Mouse (Mus musculus): ENCODE results near the gene Gm44579.

The Gm44579 gene

GRCm38 (mm10) chr15:98168622-98169004 is 52.2 kb downstream of the Gm44579 start:
- DNase-seq (ENCODE audit: low spot score in 2 of 2), result no peak

GRCm38 (mm10) chr15:98167645-98168621 is 52.8 kb downstream of the Gm44579 start:
- peak; percentile 69 to 70 for DNase-seq (ENCODE audit: low spot score in 2 of 2)

- DNase-seq (ENCODE audit: low spot score in 2 of 2), result no peak
Measured at GRCm38 (mm10) chr15:98166963-98167644, 53.7 kb downstream of the Gm44579 start, which contains the start of gene Ccdc184. TSS of gene Ccdc184 (plus strand) at chr15:98167158.

DNA sequence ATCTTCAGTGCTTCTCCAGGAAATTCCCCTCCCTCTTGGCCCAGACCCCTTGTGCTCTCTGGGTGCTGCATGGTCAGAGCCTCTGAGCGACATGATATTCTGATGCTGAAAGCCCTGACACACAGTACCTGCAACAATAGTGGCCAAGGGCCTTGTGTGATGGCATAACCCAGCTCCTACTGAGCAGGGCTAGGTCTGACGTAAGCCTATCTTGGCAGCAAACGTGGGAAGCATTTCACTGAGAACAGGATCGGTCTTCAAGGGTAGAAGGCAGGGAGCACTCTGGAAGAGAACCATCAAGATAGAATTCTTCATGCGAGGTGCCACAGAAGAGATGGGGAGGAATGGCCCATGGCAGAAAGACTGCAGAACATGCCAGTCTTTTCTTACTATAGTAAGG is 55.3 kb downstream of the Gm44579 start, which contains the start of gene Asb8:
TSS of gene Asb8 (minus strand) at position 101 of the 400 bp plus-strand sequence.
- DNase-seq (ENCODE audit: low spot score in 2 of 2), result no peak

GRCm38 (mm10) chr15:98162561-98162960 is 58.2 kb downstream of the Gm44579 start:
- DNase-seq (ENCODE audit: low spot score in 2 of 2), result peak; percentile 20 to 23

GRCm38 (mm10) chr15:98161026-98161805 is 59.6 kb downstream of the Gm44579 start:
- DNase-seq (ENCODE audit: low spot score in 2 of 2), result no peak

GRCm38 (mm10) chr15:98157253-98157652 is 63.5 kb downstream of the Gm44579 start:
- no peak for DNase-seq (ENCODE audit: low spot score in 2 of 2)

GRCm38 (mm10) chr15:98155944-98156343 is 64.8 kb downstream of the Gm44579 start:
- DNase-seq (ENCODE audit: low spot score in 2 of 2), result no peak

DNA sequence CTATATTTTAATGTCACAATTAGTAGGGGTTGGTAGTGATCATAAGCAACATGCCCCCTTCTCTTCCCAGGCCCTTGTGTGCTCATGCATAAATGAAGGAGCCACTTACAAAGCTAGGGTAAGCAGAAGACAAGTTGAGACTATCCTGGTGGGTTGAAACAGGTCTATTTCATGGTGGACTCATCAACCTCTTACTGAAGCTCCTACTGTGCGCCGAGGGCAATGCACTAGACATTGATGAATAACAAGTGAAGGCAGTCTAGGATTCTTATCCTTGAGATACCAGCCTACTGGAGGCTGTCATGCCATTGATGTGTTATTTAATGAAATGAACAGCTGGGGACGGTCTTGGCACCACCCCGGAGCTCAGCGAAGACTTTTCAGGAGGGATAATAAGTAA is 65.5 kb downstream of the Gm44579 start:
- DNase-seq (ENCODE audit: low spot score in 2 of 2), result no peak

DNA sequence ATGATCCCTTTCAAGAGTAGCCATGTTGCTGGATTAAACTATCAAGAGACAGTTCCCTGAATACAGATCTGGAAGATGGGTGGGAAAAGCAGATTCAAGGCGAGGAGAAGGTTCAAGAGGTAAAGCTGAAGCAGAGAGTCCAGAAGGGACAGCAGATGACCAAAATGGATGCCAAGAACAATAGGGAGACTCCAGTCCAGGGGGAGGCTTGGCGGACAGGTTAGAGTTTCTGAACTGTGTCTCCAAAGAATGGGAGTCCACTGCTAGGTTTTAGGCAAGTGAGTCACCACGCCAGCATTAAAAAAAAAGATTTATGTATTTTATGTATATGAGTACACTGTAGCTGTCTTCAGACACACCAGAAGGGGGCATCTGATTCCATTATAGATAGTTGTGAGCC is 66.1 kb downstream of the Gm44579 start:
- no peak for DNase-seq (ENCODE audit: low spot score in 2 of 2)

DNA sequence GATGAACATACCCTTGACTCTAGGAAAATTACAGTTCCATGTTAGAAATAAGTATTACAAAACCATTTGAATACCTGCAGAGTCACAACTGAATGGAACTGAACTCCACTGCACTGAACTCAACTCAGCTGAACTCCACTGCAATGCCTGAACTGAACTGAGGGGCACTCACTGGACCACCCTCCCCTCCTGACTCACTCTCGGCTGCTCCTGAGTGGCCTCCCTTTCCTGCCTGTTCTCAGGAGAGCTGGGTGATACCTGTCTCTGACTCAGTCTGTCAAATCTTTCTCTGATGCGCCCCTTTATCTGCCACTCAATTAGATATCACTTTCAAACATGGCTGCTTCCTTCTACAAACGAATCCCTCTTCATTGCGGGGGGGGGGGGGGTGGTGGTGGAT is 66.6 kb downstream of the Gm44579 start:
- DNase-seq (ENCODE audit: low spot score in 2 of 2), result no peak

DNA sequence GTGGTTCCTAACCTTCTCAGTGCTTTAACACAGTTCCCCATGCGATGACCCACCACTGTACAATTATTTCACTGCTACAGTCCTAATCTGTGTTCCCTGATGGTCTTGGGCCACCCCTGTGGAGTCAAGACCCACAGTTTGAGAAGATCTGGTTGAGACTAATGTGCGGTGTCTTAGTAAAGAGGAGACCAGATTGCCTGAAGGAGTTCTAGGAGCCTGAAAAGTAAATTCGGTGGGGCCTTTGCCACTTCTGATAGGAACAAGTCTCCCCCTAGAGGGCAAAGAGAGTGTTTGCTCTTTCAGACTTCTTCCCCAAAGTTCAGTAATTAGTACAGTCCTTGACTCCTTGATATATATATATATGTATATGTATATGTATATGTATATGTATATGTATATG is 67.2 kb downstream of the Gm44579 start:
- no peak for DNase-seq (ENCODE audit: low spot score in 2 of 2)

- DNase-seq (ENCODE audit: low spot score in 2 of 2), result no peak
Measured at GRCm38 (mm10) chr15:98152916-98153315, 67.9 kb downstream of the Gm44579 start.

DNA sequence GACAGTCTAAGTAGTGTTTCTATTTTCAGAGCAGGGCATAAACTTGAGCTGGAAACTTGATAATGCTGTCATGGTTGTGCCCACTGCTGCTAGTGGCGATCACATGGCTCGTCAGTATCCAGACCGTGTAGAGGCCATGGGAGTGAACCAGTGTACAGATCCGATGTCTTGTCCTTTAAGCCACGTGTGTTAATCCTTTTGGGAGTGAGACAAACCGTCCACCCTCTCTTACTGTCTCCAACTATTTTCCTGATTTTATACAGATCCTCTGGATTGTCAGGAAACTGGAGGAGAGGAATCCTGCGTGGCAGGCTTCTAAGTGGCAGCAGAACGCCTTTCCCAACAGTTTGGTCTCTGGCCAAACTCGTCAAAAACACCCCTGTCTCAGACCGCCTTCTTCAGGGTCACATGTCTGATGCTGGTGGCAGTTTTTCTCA is 71.6 kb downstream of the Gm44579 start:
- peak; percentile 69 to 72 for DNase-seq (ENCODE audit: low spot score in 2 of 2)

DNA sequence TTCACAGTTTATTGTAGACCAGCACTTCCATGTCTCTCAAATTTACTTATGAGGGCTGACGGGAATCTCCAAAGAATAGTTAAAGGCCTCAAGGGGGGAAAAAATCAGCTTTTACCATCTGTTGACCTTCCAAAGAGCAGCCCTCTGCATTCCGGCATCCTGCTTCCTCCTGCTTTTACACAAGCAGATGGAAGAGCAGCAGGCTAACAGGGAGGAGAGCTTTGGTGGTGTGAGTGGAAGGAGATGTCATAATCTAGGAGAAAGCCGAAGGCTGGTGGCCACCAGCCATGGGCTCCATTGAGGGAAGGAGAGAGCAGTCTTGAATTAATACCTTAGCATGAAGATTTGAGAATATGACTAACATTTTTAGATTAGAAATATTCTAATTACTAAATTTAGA is 72.4 kb downstream of the Gm44579 start:
- DNase-seq (ENCODE audit: low spot score in 2 of 2), result no peak

- peak; percentile 92 to 94 for DNase-seq (ENCODE audit: low spot score in 2 of 2)
Measured at GRCm38 (mm10) chr15:98145559-98146181, 75.1 kb downstream of the Gm44579 start.

DNA sequence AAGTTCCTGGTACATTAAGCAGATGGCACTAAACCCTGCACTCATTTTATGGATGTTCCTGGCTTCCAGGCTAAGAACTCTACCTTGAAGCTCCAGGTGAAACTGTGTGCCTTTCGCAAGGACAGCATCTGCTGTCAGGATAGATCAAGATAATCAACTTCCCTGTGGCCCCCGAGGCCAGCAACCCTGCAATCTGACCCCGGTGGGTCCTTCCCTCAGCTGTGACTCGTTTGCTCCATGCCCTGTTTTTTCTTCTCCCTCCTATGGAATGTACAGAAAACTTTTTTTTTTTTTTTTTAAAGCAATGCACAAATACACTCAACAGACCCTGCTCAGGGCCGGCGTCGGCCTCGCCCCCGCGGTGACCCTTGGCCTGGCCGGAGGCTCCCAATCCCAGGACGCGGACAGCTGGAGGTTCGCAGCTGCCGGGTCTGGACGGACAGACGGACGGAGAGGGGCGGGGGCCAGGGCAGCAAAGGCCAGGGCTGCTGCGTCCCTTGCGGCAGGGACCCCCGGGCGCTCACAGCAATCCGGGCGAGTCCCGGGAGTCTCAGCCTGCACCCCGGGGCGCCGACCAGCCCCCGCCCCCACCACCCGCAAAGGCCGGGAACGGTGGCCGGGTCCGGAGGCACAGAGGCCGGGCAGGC is 75.8 kb downstream of the Gm44579 start:
- no peak for DNase-seq (ENCODE audit: low spot score in 2 of 2)

- no peak for DNase-seq (ENCODE audit: low spot score in 2 of 2)
Measured at GRCm38 (mm10) chr15:98142515-98142914, 78.3 kb downstream of the Gm44579 start.

DNA sequence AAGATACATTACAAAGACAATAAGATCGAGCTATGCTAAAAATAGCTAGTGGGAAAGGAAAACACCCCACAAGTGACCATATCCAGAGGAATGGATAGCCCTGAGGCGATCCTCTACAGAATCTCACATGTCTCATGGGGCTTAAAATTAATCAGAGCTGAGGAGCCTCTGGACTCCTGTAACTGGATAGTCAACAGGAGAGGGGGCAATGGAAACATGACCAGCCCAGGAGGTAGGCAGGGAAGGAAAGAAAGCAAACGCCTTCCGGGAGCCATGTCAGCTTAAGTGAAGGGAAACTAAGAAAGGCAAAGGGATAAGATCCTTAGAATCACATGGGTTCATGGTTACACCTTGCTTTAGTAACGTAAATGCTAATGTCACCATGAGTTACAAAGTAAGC is 80.0 kb downstream of the Gm44579 start:
- DNase-seq (ENCODE audit: low spot score in 2 of 2), result no peak

- no peak for DNase-seq (ENCODE audit: low spot score in 2 of 2)
Measured at GRCm38 (mm10) chr15:98139763-98140162, 81.0 kb downstream of the Gm44579 start.

DNA sequence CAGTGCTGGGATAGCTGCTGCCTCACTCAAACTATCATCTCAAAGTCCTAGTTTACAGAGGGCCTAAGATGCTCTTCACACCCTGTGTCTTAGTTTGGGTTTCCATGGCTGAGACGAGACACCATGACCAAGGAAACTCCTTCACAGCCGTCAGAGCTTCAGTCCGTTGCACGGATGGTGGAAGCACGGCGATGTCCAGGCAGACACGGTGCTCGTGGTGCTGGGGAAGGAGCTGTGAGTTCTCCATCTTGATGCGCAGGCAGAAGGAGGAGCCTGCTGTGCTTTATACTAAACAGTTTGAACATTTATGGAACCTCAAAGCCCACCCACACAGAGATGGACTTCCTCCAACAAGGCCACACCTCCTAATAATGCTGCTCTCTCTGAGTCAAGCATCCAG is 83.9 kb downstream of the Gm44579 start:
- no peak for DNase-seq (ENCODE audit: low spot score in 2 of 2)

Data from heart, adult 9 months (tissue).